Mouse (Mus musculus): ENCODE data around the gene Txndc2.
"Not testable (repeated sequence)": the region's sequence is repeated elsewhere in the genome, so short reads cannot be mapped to it uniquely, and the experiment has no call there.

Txndc2 gene

DNA sequence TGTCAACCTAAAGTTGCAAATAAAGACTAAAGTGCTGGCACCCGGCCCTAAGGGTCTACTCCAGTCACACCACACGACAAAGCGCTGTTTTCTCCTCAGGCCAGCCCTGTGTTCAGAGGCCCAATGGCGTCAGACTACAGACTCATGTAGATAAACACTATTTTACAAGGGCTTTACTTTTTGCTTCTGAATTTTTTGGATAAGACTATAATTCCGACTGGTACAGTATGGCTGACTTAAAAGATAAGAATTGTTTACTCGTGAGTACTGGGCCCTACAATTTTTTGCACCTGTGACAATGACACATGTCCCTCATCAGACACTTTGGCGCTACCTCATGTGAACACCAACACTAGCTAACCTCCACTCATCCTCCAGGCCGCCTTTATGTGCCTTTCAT is 14.1 kb upstream of the Txndc2 start:
- no peak for DNase-seq (ENCODE audit: low read depth, low spot score)

DNA sequence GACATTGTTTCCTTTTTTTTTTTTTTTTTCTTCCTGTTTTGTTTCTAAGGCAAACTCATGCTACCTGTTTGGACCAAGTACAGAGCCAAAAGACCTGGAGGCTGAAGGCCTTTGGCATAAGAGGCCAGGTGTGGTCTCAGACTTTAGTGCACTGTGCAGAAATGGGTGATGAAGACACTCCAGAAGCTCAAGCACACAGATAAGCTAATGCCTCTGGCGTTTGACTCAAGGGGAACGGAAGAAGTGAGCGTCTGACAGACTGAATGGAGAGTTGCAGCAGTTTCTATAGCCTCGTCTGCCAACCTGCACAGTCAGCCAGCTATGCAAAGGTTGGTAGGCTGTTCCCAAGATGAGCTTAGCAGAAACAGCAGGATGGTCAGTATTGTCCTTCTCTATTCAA is 13.6 kb upstream of the Txndc2 start:
- DNase-seq (ENCODE audit: low read depth, low spot score), result no peak

DNA sequence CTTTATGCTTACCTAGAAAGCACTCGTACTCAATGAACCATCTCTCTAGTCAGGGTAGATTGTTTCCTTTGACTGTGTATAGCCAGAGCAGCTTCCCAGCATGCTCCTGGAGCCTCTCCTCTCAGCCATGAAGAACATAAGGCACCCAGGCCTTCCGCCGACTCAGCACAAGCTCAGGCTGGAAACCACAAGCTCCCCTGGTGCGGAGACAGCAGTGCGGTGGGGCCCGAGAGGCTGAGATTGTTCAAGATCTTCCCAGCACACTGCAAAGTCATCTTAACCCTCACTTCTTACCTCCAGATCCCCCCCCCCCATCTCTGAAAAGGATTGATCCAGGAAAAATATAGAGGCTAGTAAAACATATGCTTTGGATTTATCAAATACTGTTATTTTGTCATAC is 8.6 kb upstream of the Txndc2 start:
- DNase-seq (ENCODE audit: low read depth, low spot score), result no peak

DNA sequence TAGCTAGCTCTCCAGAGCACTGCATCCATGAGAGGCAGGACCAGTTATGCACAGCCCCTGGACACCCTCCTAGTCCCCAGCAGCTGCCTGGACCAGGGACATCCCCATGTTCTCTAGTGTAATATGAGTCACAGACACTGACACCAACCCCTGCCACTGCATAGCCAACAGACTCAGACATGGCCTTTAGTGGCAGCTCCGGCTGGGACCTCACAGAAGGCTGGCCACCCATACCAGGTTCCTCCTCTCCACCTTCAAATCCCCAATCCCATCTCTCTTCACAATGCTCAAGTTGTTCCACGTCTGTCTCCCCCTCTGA is 7.2 kb upstream of the Txndc2 start:
- no peak for DNase-seq (ENCODE audit: low read depth, low spot score)

DNA sequence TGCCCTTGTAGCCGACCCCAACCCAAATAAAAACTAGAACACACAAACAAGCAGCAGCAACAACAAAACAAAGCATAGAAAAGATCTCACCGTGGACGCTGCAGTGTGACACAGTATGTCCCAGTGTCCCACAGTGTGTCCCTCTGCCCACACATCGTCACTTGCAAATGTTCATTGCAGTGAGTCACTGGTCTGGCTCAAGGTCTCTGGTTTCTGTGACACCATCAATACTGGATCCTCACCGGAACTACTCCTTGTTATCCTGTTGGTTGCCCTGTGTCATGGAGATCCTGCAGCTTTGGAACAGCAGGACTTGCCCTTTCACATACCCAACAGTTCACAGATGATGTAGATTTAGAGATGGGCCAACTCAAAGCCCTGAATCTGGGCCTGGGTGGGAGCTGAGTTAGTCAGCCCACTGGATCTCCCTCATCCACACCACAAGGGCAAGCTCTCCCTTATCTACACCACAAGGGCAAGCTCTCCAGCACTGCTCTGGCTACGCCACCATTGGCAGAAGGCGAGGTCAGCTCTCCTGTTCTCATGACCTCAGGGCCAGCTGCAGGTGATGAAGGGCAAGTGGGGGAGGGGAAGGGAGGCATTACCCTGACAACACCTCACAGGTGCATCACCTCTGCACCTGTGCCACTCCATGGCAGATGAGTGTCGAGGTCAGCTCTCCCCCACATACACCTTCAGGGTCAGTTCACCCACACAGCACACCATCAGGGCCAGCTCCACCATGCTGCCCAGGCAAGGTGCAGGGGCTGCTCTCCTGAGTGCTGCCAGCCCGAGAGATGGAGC is 6.6 kb upstream of the Txndc2 start:
- DNase-seq (ENCODE audit: low read depth, low spot score), result no peak

DNA sequence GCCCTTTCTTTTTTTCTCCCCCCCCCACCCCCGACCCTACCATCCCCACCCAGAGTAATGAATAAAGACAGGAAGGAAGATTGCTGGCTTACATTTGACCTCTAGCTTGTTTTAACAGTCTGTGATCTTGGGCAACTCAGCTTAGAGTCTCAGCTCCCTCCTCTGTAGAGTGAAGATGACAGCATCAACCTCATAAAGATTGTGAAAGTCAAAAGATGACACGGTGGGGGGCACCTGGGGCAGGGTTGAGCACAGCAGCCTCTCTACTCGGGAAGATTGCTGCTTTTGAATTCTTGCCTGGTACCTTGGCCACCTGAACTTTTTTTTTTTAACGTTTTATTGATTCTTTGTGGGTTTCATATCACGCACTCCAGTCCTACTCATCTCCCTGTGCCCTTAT is 6.0 kb upstream of the Txndc2 start:
- no peak for DNase-seq (ENCODE audit: low read depth, low spot score)

DNA sequence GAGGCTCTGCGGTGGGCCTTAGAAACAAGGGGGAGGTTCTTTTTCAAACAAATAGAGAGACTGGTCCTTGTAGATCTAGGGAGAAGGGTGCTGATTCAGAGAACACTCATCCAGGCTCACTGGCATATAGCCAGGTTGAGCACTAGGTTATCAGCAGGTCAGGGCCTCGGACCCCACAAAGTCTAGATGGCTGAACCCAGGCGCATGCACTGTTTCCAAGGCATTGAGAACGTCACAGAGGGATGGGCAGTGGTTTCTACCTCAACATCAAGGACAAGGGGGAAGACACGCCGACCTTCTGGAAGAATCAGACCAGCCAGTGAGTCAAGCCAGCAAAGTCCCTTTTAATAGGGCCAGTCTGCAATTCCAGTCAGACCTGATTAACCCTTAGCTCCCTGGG is 5.3 kb upstream of the Txndc2 start:
- no peak for DNase-seq (ENCODE audit: low read depth, low spot score)

DNA sequence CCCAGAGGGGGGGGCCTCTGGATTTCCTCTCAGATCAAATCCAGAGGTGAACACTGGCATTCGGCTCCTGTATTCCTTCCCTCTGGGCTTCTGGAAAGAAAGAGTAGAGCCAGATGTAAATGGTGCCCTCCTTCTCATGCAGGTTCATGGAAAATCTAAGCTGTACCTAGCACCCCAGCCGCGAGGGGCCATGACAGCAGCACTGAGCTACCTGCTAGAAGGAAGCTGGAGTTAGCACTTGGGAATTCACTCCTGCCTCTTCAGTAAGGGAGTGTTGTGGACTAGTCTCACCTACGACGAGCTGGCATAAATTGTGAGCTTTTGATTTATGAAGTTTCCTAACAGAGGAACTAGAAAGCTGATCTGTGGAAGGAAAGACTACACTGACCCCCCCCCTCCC is 1.6 kb upstream of the Txndc2 start:
- DNase-seq (ENCODE audit: low read depth, low spot score), result no peak

DNA sequence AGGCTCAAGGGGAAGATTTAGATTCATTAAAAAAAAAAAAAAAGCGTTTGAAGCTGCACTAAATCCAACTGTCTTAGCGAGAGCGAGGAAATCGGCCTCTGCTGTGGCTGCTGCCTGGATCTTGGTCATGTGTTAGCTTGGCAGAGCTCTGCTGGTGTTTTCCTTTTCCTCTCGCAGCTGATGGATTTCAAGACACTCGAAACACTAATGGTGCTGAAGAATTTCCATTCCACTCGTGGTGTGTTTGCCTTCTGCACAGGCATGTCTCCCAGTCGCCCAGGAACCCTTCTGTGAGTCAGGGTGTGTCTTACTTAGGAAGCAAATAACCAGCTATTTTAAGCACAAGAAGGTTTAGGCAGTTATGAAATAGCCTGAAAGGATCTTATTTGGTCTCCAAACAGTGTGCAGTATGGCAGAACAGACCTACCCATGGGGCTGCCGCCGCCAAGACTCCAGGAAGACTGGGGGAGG is 1.1 kb upstream of the Txndc2 start:
- no peak for DNase-seq (ENCODE audit: low read depth, low spot score)

DNA sequence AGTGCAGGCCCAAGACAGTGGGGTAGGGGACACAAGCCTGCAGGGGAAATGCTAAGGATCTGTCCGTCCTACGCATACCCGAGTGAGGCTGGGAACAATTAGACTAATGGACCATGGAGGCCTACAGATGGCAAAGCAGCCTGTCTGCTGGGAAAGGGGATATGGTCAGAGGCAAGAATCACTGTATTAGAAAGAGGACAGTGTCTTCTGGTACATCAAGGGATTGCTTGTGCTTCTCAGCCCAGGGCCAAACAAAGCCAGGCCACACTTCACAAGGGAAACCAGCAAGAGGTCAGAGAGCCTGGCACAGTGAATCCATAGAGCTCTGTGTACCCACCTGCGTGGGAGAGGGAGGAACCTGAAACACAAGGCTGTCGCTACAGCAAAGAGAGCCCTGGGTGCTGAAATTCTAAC is 617 bp upstream of the Txndc2 start:
- DNase-seq (ENCODE audit: low read depth, low spot score), result no peak

DNA sequence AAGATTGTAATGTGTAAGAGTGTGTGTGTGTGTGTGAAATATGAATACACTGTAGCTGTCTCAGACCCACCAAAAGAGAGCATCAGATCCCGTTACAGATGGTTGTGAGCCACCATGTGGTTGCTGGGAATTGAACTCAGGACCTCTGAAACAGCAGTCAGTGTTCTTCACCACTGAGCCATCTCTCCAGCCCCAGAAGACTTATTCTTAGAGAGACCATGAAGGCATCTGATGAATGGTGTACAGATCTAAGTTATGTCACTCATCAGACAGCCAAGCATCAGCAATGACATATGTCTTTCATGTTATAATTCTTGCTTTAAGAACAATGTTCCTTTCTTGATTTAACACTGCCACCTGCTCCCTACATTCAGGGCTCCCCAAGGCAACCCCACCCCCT is 2.8 kb downstream of the Txndc2 start:
- DNase-seq (ENCODE audit: low read depth, low spot score), result no peak

DNA sequence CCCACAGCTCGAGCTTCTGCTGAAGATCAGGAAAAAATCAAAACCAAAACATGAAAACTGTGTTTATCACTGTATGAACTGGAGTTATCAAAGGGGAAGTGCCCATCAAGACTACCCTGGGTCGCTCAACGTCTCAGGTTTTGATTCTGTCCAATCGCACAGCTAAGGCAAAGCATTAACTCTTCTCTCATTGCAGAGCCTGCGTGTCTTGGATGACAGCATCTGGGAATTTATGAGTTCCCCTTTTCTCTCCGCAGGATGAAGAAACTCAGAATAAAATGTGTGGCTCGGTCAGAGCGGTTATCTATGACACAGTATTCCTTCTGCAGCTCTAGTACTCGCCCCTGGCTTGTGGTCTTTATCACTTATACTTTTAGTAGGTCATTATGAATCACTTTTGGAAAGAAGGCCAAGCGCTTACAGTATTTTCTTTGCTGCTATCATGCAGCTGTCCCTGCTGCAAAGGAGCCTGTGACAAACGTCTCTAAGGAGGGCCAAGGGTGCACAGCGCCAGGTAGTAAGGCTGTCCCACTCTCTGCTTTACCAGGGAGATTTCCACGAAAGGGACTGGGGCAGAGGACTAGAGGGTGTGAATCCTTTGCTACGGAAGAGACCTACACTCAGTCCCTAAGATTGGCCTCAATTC is 6.1 kb downstream of the Txndc2 start:
- no peak for DNase-seq (ENCODE audit: low read depth, low spot score)

DNA sequence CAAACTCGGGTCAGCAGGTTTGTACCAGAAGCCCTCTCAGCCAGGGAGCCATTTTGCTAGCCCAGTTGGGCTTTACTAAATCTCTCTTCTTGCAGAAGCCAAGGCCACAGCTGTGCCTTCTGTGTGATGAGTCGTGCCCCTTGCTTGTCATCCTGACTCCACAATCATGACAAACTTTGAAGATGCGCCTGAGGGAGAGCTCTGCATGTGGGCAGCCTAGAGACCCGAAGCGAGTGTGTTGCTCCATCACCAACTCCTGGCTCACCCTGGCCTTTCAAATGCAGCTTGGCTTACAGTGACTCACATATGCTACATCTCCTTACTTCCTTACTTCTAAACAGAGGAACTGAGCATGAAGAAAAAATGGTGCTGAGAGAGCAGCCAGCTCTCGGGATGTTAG is 12.0 kb downstream of the Txndc2 start:
- no peak for DNase-seq (ENCODE audit: low read depth, low spot score)

DNA sequence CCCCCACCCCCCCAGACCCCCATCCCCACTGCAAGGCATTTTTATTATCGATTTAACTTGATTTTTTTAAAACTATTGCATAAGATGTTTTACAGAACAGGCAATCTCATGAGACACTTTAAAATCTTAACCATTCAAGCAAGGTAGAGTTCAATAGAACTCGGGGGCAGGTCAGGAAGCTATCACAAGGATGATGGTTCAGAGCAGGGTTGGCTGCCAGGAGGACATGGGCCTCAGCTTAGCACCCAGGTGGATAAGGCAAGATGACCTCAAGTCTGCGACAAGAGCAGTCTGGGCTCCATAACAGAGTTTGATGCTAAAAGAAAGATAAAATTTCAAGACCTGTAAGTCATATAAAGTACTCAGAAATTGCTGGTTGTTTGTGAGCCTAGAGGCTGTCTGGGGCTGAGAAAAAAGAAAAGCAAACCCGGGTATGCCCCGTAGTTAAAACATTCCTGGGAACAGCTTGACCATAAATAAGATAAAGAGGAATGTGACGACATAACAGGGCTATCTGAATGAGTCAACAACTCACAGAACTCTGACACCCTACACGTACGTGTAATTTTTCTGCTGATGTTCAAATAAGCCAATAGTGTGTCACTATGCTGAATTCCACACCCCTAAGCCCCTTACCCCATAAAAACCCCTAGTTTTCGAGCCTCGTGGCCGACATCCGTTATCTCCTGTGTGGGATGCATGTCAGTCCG is 13.0 kb downstream of the Txndc2 start:
- not testable (repeated sequence) for DNase-seq (ENCODE audit: low read depth, low spot score)

DNA sequence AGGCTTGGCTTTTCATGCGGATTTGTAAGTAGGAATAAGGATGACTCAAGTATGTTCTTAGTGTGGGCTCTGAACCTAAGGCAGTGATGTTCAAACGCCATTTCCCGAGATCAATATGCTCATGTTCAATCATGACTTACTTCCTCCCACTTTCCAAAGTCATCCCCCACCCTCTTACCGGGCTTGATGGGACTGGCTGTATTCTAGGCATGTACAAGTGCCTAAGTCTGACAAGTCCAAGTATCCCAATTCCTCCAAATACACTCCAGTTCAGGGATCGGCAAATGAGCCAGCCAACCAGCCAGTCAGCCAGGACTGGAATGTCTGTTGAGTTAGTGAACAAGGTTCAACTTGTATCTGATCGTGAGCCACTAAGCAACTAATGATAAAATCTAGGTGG is 15.7 kb downstream of the Txndc2 start:
- no peak for DNase-seq (ENCODE audit: low read depth, low spot score)

DNA sequence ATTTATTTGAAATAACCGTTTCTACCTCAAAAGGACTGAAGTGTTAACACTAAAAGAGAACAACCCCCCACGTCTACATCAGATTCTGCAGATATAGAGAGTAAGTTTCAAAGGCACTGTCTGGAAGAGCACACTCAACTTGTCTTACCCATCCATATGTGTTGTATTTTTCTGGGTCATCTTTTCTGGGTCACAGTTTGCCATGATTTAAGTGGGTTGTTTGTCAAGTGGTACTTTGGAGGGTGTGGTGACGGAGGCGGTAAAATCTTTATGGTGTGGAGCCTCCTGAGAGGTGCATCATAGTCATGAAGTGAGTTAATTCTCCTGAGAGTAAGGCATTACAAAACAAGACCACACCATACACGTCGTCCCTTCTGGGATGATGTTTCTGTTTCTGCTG is 16.4 kb downstream of the Txndc2 start:
- no peak for DNase-seq (ENCODE audit: low read depth, low spot score)

DNA sequence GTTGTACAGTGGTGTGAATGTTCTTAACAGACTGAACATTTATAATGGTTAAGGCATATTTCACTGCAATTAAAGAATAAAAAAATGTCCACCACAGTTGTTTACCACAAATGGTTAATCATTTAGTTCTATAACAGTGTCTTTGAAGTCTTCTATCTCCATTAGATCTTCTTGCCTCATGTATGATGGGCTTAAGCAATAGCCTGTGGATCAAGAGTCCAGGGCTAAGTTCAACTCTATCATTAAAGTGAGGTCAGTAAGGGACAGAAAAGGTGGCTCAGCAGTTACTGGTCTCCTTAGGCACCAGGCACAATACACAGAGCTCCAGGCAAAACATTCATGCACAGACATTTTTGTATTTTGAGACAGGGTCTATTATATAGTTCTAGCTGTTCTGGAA is 18.8 kb downstream of the Txndc2 start:
- no peak for DNase-seq (ENCODE audit: low read depth, low spot score)

DNA sequence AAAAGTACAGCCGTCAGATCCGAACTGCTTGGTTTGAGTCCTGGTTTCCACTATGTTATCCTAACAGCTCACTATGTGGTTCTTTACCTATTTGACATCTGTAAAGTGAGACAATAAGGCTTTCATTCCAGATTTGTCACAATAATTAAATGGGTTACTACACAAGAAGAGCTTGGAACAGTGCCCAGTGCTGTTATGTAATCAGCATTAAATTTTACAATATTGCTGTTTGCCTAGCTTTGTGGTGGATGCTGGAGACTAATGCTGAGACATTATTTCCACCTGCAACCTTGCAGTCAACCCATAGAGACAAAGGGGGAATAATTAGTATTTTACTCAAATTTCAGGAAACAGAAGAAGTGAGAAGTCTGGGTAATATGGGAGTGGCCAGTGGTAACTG is 23.5 kb downstream of the Txndc2 start:
- no peak for DNase-seq (ENCODE audit: low read depth, low spot score)

DNA sequence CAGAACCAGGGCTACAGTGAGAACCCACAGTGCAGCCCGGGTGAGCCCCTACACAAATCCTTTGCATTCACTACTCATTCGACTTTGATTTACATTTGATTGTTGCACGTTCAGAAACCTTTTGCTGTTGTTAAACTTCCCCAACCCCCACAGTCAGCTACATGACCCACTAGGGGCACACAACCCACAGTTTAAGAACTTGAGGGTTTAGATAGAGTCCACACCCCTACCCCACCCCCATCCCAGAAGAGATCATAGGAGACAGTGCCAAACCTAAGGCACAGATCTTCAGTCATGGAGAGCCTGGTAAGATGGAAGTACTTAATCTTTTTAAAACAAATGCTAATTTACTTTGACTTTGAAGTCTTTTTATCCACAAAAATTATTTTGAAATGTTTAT is 26.3 kb downstream of the Txndc2 start:
- no peak for DNase-seq (ENCODE audit: low read depth, low spot score)

DNA sequence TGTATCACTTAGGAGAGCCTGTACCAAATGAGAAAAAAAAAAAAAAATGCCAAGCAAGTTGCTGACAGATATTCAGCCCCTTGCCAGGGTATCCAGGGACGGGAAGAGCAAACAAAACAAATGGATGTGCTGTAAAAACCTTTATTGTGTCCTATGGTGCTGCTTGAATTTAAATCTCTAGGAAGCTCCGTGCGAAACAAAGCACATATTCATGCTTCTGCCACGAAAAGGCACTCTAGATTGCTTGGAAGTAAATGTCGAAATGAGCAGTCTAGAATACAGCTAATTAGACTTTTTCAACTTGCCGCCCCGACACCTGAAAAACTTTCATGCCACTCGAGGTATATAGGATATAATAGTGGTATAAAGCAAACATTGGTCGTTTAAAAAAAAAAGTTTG is 27.5 kb downstream of the Txndc2 start:
- DNase-seq (ENCODE audit: low read depth, low spot score), result no peak

DNA sequence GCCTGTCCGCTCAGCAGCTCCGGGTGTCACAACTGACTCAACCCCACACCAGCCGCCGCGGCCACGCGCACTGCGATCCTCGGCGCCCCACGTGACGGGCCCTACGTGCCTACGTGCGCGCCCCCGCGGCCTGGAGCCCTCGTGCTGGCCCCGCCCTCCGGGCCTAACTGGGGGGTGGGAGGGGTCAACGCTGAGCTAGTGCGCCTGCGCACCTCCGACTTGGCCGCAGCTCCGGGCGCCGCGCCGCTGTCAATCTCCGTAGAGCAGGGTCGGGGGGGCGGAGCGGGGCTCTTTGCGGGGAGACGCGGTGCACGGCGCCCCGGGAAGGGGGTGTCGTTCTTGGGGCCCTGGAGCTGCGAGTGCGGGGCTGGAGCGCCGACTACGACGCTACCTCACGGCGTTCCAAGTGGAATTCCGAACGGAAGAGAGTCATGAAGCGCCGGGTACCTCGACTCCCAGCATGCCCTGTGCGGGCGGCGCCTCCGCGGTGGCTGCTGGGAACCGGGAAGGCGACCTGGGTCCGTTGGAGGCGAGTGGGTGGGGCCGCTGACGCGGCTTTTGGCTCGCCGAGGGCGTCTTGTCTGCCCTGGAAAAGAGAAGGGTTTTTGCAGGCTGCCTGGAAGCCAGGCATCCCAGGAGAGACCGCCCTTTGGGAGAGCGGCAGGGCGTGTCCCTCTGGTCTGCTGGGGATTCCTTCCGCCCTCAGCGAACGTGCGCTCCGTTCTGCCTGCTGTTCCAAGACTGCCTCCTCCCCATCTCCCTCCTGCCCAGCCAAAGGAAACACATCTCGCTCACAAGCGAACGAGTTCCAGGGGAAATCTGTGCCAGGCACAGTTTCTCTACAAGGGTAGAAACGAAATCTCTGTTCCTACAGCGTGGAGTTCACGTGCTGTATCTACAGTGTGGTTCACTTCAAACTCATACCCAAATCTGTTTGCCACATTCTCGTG is 28.2 kb downstream of the Txndc2 start, which contains the start of gene Vapa:
TSS of gene Vapa (minus strand) at position 93 of the 950 bp plus-strand sequence.
- DNase-seq (ENCODE audit: low read depth, low spot score), result peak; percentile 99

DNA sequence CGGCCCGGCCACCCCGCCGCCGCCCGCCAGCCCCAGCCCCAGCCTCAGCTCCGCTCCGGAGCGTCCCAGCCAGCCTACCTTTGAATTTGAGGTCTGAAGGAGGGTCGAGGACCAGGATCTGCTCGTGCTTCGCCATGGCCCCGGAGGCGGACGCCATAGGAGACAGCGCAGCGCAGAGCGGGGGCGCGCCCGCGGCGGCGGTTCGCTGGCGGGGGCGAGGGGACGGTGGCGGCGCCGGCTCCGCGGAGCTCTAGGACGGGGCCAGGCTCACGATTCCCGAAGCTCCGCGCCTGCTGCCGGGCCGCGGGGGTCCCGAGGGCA is 28.9 kb downstream of the Txndc2 start:
- no peak for DNase-seq (ENCODE audit: low read depth, low spot score)

Data from A20 (cell line).